Mouse (Mus musculus) myocyte (in vitro differentiated cells): ENCODE data around the gene Ascc3. TPM values are rescaled to one million over a fixed set of nuclear protein-coding genes. Genes with fewer than 3 reads are reported as not detected.

Source experiments
- H3K27me3 ChIP-seq: one replicate; pipeline ENCODE4 v1.6.1; 2011; ENCODE audit not compliant: control insufficient read depth, insufficient read depth, insufficient read length
- H3K36me3 ChIP-seq: one replicate; pipeline ENCODE4 v1.6.1; 2011; ENCODE audit not compliant: control insufficient read depth, insufficient read depth
- H3K4me2 ChIP-seq: one replicate; pipeline ENCODE4 v1.6.1; 2011; ENCODE audit warnings: low read depth, control low read depth
- H3K4me3 ChIP-seq: one replicate; pipeline ENCODE4 v1.5.1; 2011; ENCODE audit warnings: mild to moderate bottlenecking, control low read depth, moderate library complexity
- H3K79me2 ChIP-seq: one replicate; pipeline ENCODE4 v1.6.1; 2011; ENCODE audit not compliant: control insufficient read depth, insufficient read depth
- H3ac ChIP-seq: one replicate; pipeline ENCODE4 v1.6.1; 2011; ENCODE audit not compliant: control insufficient read depth, insufficient read length
- CEBPB ChIP-seq: IDR thresholded peaks from 2 replicates; pipeline ENCODE4 v1.6.1; 2011; ENCODE audit warnings: mild to moderate bottlenecking, moderate library complexity; ENCODE audit not compliant: poor library complexity, insufficient read depth, severe bottlenecking
- E2F4 ChIP-seq: IDR thresholded peaks from one replicate; pipeline ENCODE4 v1.6.1; 2011; ENCODE audit warnings: mild to moderate bottlenecking, control low read depth, moderate library complexity; ENCODE audit not compliant: insufficient read depth
- MAX ChIP-seq: IDR thresholded peaks from one replicate; pipeline ENCODE4 v1.6.1; 2011; ENCODE audit warnings: low read depth, mild to moderate bottlenecking, control low read depth
- MYOD1 ChIP-seq, 3 experiments: IDR thresholded peaks; one replicate each; pipeline ENCODE4 v1.6.1; 2011; ENCODE audit warnings: control low read depth in 2 of 3, low read depth in 2 of 3, mild to moderate bottlenecking in 2 of 3, moderate library complexity in 1 of 3; ENCODE audit not compliant: insufficient read length in 2 of 3, control insufficient read depth in 1 of 3
- MYOG ChIP-seq, 3 experiments: IDR thresholded peaks; one replicate each; pipeline ENCODE4 v1.6.1; 2011; ENCODE audit warnings: control low read depth in 2 of 3, low read depth in 2 of 3, mild to moderate bottlenecking in 2 of 3; ENCODE audit not compliant: insufficient read length in 2 of 3, control insufficient read depth in 1 of 3, insufficient read depth in 1 of 3
- POLR2A ChIP-seq: IDR thresholded peaks from one replicate; pipeline ENCODE4 v1.6.1; 2011; ENCODE audit warnings: low read depth, mild to moderate bottlenecking, control low read depth, moderate library complexity; ENCODE audit not compliant: insufficient read length
- POLR2AphosphoS2 ChIP-seq: IDR thresholded peaks from one replicate; pipeline ENCODE4 v1.6.1; 2011; ENCODE audit warnings: low read depth, control low read depth; ENCODE audit not compliant: insufficient read length
- REST ChIP-seq: IDR thresholded peaks from one replicate; pipeline ENCODE4 v1.6.1; 2011; ENCODE audit warnings: mild to moderate bottlenecking, control low read depth, moderate library complexity; ENCODE audit not compliant: insufficient read depth, insufficient read length
- SRF ChIP-seq: IDR thresholded peaks from one replicate; pipeline ENCODE4 v1.6.1; 2011; ENCODE audit warnings: low read depth; ENCODE audit not compliant: control insufficient read depth, insufficient read length
- TCF12 ChIP-seq: IDR thresholded peaks from one replicate; pipeline ENCODE4 v1.6.1; 2011; ENCODE audit warnings: mild to moderate bottlenecking, control low read depth; ENCODE audit not compliant: poor library complexity, insufficient read depth, severe bottlenecking
- TCF3 ChIP-seq: IDR thresholded peaks from one replicate; pipeline ENCODE4 v1.6.1; 2011; ENCODE audit warnings: low read depth, control low read depth; ENCODE audit not compliant: insufficient read length
- USF1 ChIP-seq: IDR thresholded peaks from one replicate; pipeline ENCODE4 v1.6.1; 2011; ENCODE audit warnings: low read depth, mild to moderate bottlenecking, control low read depth, moderate library complexity
- polyA plus RNA-seq: library from polyadenylated mRNA; unstranded; fragments of >200 nt; fragmentation: generic; extraction: Trizol; gene quantifications from one replicate; pipeline ENCODE4 v1.2.1, GENCODE M21; 2012; ENCODE audit warnings: missing spikeins

Ascc3 gene
- polyA plus RNA-seq, 1 experiment, result 7.2 TPM

DNA sequence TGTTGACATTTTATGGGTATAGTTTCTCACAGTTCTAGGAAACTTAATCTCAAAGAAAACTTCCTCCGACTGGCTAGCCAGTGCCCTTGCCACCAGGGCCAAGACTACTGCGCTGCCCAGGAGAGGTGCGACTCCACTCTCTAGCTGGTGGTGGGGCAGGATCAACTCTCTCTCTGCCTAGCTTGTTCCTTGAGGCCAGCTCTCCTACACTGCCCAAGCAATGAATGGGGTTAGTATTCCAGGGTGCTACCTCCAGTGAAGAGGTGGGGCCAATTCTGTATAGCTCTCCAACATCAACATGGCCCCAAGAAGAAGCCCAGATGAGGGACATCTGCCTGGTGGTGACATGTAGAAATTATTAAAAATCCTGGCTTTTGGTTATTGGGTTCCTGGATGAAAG lies 61.1 kb downstream of the Ascc3 start:
- Histone ChIP-seq H3K4me2 (no peak overlapping the region), H3K4me3 (no peak overlapping the region), H3K36me3 (peaks cover 25% of the 10 kb centered on the region), H3ac (no peak overlapping the region), H3K79me2 (no peaks in the 10 kb centered on the region), H3K27me3 (no peaks in the 10 kb centered on the region)
- no peak for TF ChIP-seq CEBPB
- no peak for TF ChIP-seq MAX
- TF ChIP-seq SRF, result no peak
- TF ChIP-seq E2F4, result no peak
- no peak for TF ChIP-seq USF1
- no peak for TF ChIP-seq POLR2A
- TF ChIP-seq MYOG (IDR thresholded peaks at IDR 0.05; ENCODE audit: control insufficient read depth in 1 of 3, insufficient read depth in 1 of 3, insufficient read length in 2 of 3, low read depth in 2 of 3), result no peak
- no peak for TF ChIP-seq TCF12
- no peak for TF ChIP-seq POLR2AphosphoS2
- no peak for TF ChIP-seq REST
- TF ChIP-seq TCF3, result no peak

GRCm38 (mm10) chr10:50657352-50657751 lies 64.9 kb downstream of the Ascc3 start:
- Histone ChIP-seq H3K4me2 (no peak overlapping the region), H3ac (no peak overlapping the region), H3K36me3 (peaks cover 12% of the 10 kb centered on the region), H3K27me3 (no peaks in the 10 kb centered on the region), H3K79me2 (no peaks in the 10 kb centered on the region), H3K4me3 (no peak overlapping the region)
- TF ChIP-seq MYOG (IDR thresholded peaks at IDR 0.05; ENCODE audit: control insufficient read depth in 1 of 3, insufficient read depth in 1 of 3, insufficient read length in 2 of 3, low read depth in 2 of 3), result no peak
- TF ChIP-seq MYOD1 (IDR thresholded peaks at IDR 0.05; ENCODE audit: control insufficient read depth in 1 of 3, insufficient read length in 2 of 3, low read depth in 2 of 3), result no peak
- TF ChIP-seq CEBPB, result no peak
- TF ChIP-seq USF1, result no peak

DNA sequence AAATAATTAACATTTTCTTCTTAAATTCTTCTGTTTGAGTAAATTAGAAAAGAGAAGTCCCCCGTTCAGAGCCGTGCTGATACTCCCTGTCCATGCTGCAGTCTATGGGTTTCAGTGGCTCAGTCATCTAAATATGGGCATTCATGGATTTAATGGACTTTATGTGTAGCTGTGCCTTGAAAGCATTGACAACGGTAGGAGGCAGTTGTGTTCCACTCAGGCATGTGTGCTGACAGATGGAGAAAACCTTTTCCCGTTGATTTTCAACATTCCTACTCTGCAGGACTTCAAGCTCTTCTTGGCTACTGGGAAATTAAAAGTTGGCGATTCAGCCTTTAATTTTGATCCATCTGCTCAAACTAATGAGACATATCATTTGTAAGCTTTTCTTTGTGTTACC lies 79.0 kb downstream of the Ascc3 start:
- TF ChIP-seq MYOD1 (IDR thresholded peaks at IDR 0.05; ENCODE audit: control insufficient read depth in 1 of 3, insufficient read length in 2 of 3, low read depth in 2 of 3) (no peak), REST (no peak), TCF12 (no peak), POLR2A (no peak), POLR2AphosphoS2 (no peak)
- Histone ChIP-seq H3K4me2 (no peak overlapping the region), H3K4me3 (no peak overlapping the region)

DNA sequence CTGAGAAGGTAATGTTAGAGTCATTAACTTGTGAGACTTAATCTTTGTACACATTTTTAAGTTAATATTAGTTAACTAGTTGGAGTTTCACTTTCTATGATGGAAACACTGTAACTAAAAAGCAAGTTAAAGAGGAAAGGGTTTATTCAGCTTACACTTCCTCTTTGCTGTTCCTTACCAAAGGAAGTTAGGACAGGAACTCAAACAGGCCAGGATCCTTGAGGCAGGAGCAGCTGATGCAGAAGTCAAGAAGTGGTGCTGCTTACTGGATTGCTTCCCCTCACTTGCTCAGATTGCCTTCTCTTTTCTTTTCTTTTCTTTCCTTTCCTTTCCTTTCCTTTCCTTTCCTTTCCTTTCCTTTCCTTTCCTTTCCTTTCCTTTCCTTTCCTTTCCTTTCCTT lies 97.9 kb downstream of the Ascc3 start:
- Histone ChIP-seq H3K4me3 (no peak overlapping the region), H3ac (no peak overlapping the region), H3K4me2 (no peak overlapping the region), H3K79me2 (no peaks in the 10 kb centered on the region), H3K36me3 (no peaks in the 10 kb centered on the region), H3K27me3 (no peaks in the 10 kb centered on the region)
- TF ChIP-seq USF1, result no peak
- no peak for TF ChIP-seq POLR2A
- no peak for TF ChIP-seq E2F4
- no peak for TF ChIP-seq MYOD1 (IDR thresholded peaks at IDR 0.05; ENCODE audit: control insufficient read depth in 1 of 3, insufficient read length in 2 of 3, low read depth in 2 of 3)
- no peak for TF ChIP-seq TCF3
- no peak for TF ChIP-seq SRF
- TF ChIP-seq MAX, result no peak
- TF ChIP-seq POLR2AphosphoS2, result no peak
- TF ChIP-seq CEBPB, result no peak
- TF ChIP-seq TCF12, result no peak
- TF ChIP-seq MYOG (IDR thresholded peaks at IDR 0.05; ENCODE audit: control insufficient read depth in 1 of 3, insufficient read depth in 1 of 3, insufficient read length in 2 of 3, low read depth in 2 of 3), result no peak
- TF ChIP-seq REST, result no peak

More for the DNA sequence above, 79.0 kb downstream of the Ascc3 start:
- Histone ChIP-seq H3K27me3 (no peaks in the 10 kb centered on the region), H3K36me3 (no peaks in the 10 kb centered on the region), H3K79me2 (no peaks in the 10 kb centered on the region), H3ac (no peak overlapping the region)

- Histone ChIP-seq H3K4me2 (no peak overlapping the region), H3K4me3 (no peak overlapping the region), H3K36me3 (peaks cover 9% of the 10 kb centered on the region), H3ac (no peak overlapping the region), H3K79me2 (no peaks in the 10 kb centered on the region), H3K27me3 (no peaks in the 10 kb centered on the region)
- no peak for TF ChIP-seq TCF12
- no peak for TF ChIP-seq E2F4
- no peak for TF ChIP-seq CEBPB
- no peak for TF ChIP-seq TCF3
- TF ChIP-seq MAX, result no peak
- TF ChIP-seq SRF, result no peak
- TF ChIP-seq REST, result no peak
- TF ChIP-seq USF1, result no peak
- TF ChIP-seq POLR2A, result no peak
- TF ChIP-seq POLR2AphosphoS2, result no peak
- TF ChIP-seq MYOD1 (IDR thresholded peaks at IDR 0.05; ENCODE audit: control insufficient read depth in 1 of 3, insufficient read length in 2 of 3, low read depth in 2 of 3), result no peak
- no peak for TF ChIP-seq MYOG (IDR thresholded peaks at IDR 0.05; ENCODE audit: control insufficient read depth in 1 of 3, insufficient read depth in 1 of 3, insufficient read length in 2 of 3, low read depth in 2 of 3)
These were observed 106.5 kb downstream of the Ascc3 start for GRCm38 (mm10) chr10:50698836-50699433.
